Mouse (Mus musculus): ENCODE measurements at regions not wholly inside any gene's neighbourhood (a gene's known extent, or its start where the extent isn't known, plus 50 kb on each side); places are given as distances from the start of the nearest gene placed in this dataset.

DNA sequence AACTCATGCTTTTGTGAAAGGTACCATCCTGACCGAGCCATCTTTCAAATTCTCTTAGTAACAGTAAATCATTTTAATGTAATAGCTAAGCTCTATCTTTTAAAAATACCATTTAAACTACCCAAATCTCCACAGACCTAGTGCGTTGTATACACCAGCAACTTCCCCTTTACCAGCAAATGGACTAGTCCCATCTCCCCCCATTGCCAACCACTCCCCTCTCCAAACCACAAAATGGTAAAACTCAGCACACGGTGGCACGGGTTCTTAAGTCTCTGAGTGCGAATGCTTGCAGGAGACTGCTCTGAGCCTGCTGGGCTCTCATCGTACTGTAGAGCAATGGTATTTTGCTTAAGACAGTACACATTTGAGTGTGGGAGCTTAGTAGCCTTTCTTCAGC is 106.7 kb upstream of the Atp1b1 start:
- no peak overlapping the region for H3K27ac ChIP-seq (ENCODE audit: low read length)
- H3K4me1 ChIP-seq (ENCODE audit: control insufficient read depth, insufficient read depth, low read length): no peaks in the 10 kb centered on the region
- H3K9me3 ChIP-seq (replicated peaks; ENCODE audit: control insufficient read depth, low read length): no peaks in the 10 kb centered on the region
- no peak for ATAC-seq (ENCODE audit: insufficient read depth, low FRiP score)
- H3K4me2 ChIP-seq (ENCODE audit: low read depth, low read length): no peak overlapping the region
- H3K4me3 ChIP-seq (replicated peaks; ENCODE audit: low read length): no peak overlapping the region
- no peaks in the 10 kb centered on the region for H3K27me3 ChIP-seq (ENCODE audit: control insufficient read depth, insufficient read depth, low read length)
- WGBS: 89% methylated on average over 6 of the region's 6 CpGs
- H3K36me3 ChIP-seq (ENCODE audit: control insufficient read depth, insufficient read depth, low read length): no peaks in the 10 kb centered on the region
- H3K9ac ChIP-seq (ENCODE audit: low read length): no peak overlapping the region

DNA sequence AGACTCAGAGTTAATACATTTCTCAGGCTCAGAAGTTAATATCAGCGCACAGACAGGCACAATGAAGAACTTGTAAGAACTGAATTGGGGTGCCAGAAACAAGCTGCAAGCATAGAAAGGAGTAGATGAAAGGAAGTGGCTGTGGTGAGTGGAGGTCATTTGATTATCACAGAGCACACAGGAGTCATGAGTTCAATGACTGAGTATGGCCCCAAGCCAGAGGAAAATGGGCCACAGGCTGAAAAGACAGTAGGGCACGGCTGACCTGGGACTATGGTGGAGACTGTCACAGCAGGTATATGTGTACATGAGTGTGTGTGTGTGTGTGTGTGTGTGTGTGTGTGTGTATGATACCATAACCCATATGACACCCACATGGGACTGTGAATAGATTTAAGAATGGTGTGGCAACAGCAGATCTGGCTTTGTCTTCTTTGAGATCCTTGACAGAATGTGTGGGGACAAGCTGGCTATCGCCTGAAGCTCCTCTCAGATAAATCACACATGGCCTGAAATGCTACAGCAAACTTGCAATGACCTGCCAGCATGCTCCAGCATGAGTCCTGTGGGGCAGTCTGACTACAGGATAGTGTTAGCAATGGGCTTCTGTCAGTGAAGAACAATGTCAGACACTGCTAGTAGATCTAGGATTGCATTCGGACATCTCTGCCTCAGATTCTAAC is 101.5 kb upstream of the Atp1b1 start:
- Histone ChIP-seq H3K4me1 (ENCODE audit: control insufficient read depth, insufficient read depth, low read length) (no peaks in the 10 kb centered on the region), H3K36me3 (ENCODE audit: control insufficient read depth, insufficient read depth, low read length) (no peaks in the 10 kb centered on the region), H3K27me3 (ENCODE audit: control insufficient read depth, insufficient read depth, low read length) (no peaks in the 10 kb centered on the region), H3K9me3 (replicated peaks; ENCODE audit: control insufficient read depth, low read length) (no peaks in the 10 kb centered on the region), H3K4me3 (replicated peaks; ENCODE audit: low read length) (no peak overlapping the region), H3K27ac (ENCODE audit: low read length) (no peak overlapping the region), H3K4me2 (ENCODE audit: low read depth, low read length) (no peak overlapping the region), H3K9ac (ENCODE audit: low read length) (no peak overlapping the region)
- WGBS: 88% methylated on average over 4 of the region's 4 CpGs
- no peak for ATAC-seq (ENCODE audit: insufficient read depth, low FRiP score)

DNA sequence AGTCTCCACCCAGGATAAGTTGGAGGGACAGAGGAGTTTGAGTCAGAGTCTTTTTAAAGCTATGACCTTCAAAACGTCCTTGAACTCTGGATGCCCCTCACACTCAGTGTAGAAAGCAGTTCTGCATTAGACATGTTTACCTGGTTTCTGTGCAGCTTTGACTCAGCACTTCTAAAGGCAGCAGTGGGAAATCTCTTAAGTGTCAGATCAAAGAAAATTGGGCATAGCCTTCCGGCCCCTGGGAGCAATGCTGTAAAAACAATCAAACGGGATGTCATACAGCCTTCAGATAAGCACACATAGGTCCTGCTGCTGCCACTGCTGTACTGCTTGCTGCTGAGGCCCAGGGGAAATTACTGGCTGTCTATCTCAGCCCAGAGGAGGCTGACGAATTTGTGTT is 94.5 kb upstream of the Atp1b1 start:
- Histone ChIP-seq H3K9ac (ENCODE audit: low read length) (peak overlapping the region; percentile 18; the same call in 1 of the 2 replicates), H3K27me3 (ENCODE audit: control insufficient read depth, insufficient read depth, low read length) (no peaks in the 10 kb centered on the region), H3K27ac (ENCODE audit: low read length) (no peak overlapping the region), H3K4me1 (ENCODE audit: control insufficient read depth, insufficient read depth, low read length) (no peaks in the 10 kb centered on the region; the same call in 1 of the 2 replicates), H3K4me3 (replicated peaks; ENCODE audit: low read length) (no peak overlapping the region), H3K9me3 (replicated peaks; ENCODE audit: control insufficient read depth, low read length) (no peaks in the 10 kb centered on the region), H3K4me2 (ENCODE audit: low read depth, low read length) (no peak overlapping the region), H3K36me3 (ENCODE audit: control insufficient read depth, insufficient read depth, low read length) (no peaks in the 10 kb centered on the region)
- ATAC-seq (ENCODE audit: insufficient read depth, low FRiP score): peak; percentile 69; the same call in 1 of the 2 replicates
- WGBS: 23% methylated on average over 4 of the region's 4 CpGs

DNA sequence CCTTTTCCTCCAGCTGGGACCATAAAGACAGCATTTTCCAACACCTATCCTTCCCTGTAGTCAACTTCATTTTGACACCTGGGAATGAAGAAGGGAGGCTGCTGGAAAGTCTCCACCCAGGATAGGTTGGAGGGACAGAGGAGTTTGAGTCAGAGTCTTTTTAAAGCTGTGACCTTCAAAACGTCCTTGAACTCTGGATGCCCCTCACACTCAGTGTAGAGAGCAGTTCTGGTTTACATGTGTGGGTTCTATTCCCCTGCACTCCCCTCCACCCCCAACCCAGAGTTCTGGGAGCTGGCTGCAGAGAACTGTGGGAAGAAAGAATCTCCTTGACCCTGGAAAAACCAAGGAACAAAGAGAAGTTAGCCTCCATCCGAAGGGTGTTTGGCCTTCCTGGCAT is 92.9 kb upstream of the Atp1b1 start:
- Histone ChIP-seq H3K4me3 (replicated peaks; ENCODE audit: low read length) (no peak overlapping the region), H3K36me3 (ENCODE audit: control insufficient read depth, insufficient read depth, low read length) (no peaks in the 10 kb centered on the region), H3K4me2 (ENCODE audit: low read depth, low read length) (no peak overlapping the region), H3K9ac (ENCODE audit: low read length) (no peak overlapping the region), H3K4me1 (ENCODE audit: control insufficient read depth, insufficient read depth, low read length) (no peaks in the 10 kb centered on the region; the same call in 1 of the 2 replicates), H3K27me3 (ENCODE audit: control insufficient read depth, insufficient read depth, low read length) (no peaks in the 10 kb centered on the region), H3K27ac (ENCODE audit: low read length) (no peak overlapping the region), H3K9me3 (replicated peaks; ENCODE audit: control insufficient read depth, low read length) (no peaks in the 10 kb centered on the region)
- WGBS: 79% methylated on average over 2 of the region's 2 CpGs
- no peak for ATAC-seq (ENCODE audit: insufficient read depth, low FRiP score)

DNA sequence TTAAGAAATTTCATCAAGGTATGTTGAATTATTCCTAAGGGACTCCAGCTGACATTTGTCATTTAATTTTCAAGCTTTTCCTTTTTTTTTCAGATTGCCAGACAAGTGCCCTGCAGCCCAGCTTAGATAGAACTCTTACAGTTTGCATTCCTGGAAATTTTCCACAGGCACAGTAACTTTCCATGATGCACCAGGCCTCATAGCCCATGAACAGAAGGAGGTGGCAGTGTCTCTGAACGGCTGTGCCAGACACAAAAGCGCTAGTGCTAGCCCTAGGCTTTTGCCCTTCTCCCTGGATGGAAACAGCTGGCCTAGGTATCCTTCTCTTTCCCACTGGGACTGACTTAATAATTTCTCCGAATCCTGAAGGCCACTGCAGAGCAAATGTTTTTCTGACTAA is 92.4 kb upstream of the Atp1b1 start:
- H3K27me3 ChIP-seq (ENCODE audit: control insufficient read depth, insufficient read depth, low read length): no peaks in the 10 kb centered on the region
- H3K9ac ChIP-seq (ENCODE audit: low read length): no peak overlapping the region
- peaks cover 2% of the 10 kb centered on the region; the same call in 1 of the 2 replicates for H3K4me1 ChIP-seq (ENCODE audit: control insufficient read depth, insufficient read depth, low read length)
- no peak overlapping the region for H3K4me3 ChIP-seq (replicated peaks; ENCODE audit: low read length)
- H3K27ac ChIP-seq (ENCODE audit: low read length): no peak overlapping the region
- no peaks in the 10 kb centered on the region for H3K36me3 ChIP-seq (ENCODE audit: control insufficient read depth, insufficient read depth, low read length)
- H3K9me3 ChIP-seq (replicated peaks; ENCODE audit: control insufficient read depth, low read length): no peaks in the 10 kb centered on the region
- no peak overlapping the region for H3K4me2 ChIP-seq (ENCODE audit: low read depth, low read length)
- ATAC-seq (ENCODE audit: insufficient read depth, low FRiP score): no peak
- 84% methylated on average over 3 of the region's 3 CpGs for WGBS

DNA sequence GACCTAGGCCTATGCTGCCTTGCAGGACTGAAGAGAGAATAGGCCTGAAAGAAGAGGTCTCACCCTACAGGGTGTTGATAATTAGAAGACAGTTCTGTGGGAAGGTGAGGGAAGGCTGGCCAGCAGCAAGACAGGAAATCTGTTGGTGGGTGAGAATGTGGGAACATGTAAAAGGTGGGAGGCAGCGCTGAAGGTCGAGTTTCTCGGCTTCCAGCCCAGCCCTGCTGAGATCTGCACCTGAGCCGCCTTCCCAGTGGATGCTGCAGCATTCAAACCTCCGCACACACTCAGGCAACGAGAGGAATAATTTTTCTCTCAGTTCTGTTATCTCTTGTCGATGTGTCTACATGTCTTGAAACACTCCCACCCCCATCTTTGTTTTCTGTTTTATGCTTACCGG is 89.9 kb upstream of the Atp1b1 start:
- WGBS: 62% methylated on average over 8 of the region's 8 CpGs
- Histone ChIP-seq H3K36me3 (ENCODE audit: control insufficient read depth, insufficient read depth, low read length) (no peaks in the 10 kb centered on the region), H3K4me2 (ENCODE audit: low read depth, low read length) (no peak overlapping the region), H3K9me3 (replicated peaks; ENCODE audit: control insufficient read depth, low read length) (no peaks in the 10 kb centered on the region), H3K9ac (ENCODE audit: low read length) (no peak overlapping the region), H3K4me3 (replicated peaks; ENCODE audit: low read length) (no peak overlapping the region), H3K27ac (ENCODE audit: low read length) (no peak overlapping the region), H3K27me3 (ENCODE audit: control insufficient read depth, insufficient read depth, low read length) (no peaks in the 10 kb centered on the region), H3K4me1 (ENCODE audit: control insufficient read depth, insufficient read depth, low read length) (peaks cover 3% of the 10 kb centered on the region; the same call in 1 of the 2 replicates)
- no peak for ATAC-seq (ENCODE audit: insufficient read depth, low FRiP score)

DNA sequence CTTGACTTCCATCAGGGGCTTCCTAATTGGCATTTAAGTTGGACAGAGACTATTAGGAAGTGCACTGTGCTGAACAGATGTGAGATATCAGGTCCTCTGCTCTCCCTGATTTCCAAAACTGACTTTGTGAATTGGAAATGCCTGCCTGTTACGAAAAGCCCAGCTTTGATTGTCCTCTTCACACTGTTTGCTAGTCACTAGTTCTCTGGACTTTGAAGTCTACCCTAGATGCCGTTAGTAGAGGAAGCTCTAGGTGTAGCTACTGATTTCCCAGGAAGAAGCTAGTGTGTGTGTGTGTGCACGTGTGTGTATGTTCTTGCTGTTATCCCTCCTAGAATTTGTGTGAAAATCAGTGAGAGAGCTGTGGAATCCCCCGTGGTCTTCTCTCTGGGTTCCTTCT is 87.7 kb upstream of the Atp1b1 start:
- WGBS: 77% methylated on average over 4 of the region's 4 CpGs
- no peaks in the 10 kb centered on the region for H3K27me3 ChIP-seq (ENCODE audit: control insufficient read depth, insufficient read depth, low read length)
- no peak overlapping the region for H3K4me3 ChIP-seq (replicated peaks; ENCODE audit: low read length)
- ATAC-seq (ENCODE audit: insufficient read depth, low FRiP score): no peak
- H3K9me3 ChIP-seq (replicated peaks; ENCODE audit: control insufficient read depth, low read length): no peaks in the 10 kb centered on the region
- H3K4me2 ChIP-seq (ENCODE audit: low read depth, low read length): no peak overlapping the region
- 0 out of 2 replicates have a peak, but pooled peaks cover 3% of the 10 kb centered on the region for H3K4me1 ChIP-seq (ENCODE audit: control insufficient read depth, insufficient read depth, low read length)
- no peaks in the 10 kb centered on the region for H3K36me3 ChIP-seq (ENCODE audit: control insufficient read depth, insufficient read depth, low read length)
- H3K9ac ChIP-seq (ENCODE audit: low read length): no peak overlapping the region
- no peak overlapping the region for H3K27ac ChIP-seq (ENCODE audit: low read length)

DNA sequence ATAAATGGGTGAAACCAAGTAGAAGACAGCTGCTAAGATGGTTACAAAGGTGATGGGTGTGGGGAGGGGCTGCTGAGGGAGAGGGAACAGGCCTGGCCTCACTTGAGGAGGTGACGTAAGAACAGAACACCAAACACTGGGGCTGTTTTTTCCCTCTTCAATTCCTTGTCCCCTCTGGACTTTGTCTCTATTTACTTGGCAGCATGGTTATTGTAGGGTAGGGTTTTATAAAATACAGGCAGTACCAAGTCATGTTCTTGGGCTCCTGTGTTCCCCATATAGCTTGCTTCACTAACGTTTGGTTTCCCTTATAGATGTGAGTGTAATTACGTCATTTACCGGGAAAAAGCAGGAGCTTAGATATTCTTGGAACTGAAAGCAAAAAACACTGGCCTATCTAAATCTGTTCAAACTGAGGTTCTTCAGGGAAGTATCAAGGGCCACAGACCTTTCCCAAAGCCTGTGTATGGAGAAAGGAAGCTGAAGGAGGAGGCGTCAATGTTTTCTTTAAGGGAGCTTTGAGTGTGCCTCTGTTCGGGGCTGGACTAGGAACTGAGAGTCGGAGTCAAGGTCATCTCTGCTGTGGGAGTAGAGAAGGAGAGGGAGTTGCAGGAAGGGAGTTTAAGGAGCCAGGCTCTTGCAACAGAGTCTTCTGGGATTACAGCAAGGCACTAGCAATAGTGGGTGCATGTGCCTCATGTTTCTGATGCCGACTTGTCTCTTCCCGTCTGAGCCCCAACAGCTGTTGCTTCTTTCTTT is 85.1 kb upstream of the Atp1b1 start:
- H3K4me2 ChIP-seq (ENCODE audit: low read depth, low read length): no peak overlapping the region
- H3K9ac ChIP-seq (ENCODE audit: low read length): no peak overlapping the region; the same call in 1 of the 2 replicates
- no peaks in the 10 kb centered on the region for H3K9me3 ChIP-seq (replicated peaks; ENCODE audit: control insufficient read depth, low read length)
- no peak overlapping the region for H3K4me3 ChIP-seq (replicated peaks; ENCODE audit: low read length)
- 48% methylated on average over 9 of the region's 9 CpGs for WGBS
- H3K27ac ChIP-seq (ENCODE audit: low read length): peak overlapping the region; percentile 76
- peak; percentile 77; the same call in 1 of the 2 replicates for ATAC-seq (ENCODE audit: insufficient read depth, low FRiP score)
- no peaks in the 10 kb centered on the region for H3K27me3 ChIP-seq (ENCODE audit: control insufficient read depth, insufficient read depth, low read length)
- no peaks in the 10 kb centered on the region for H3K36me3 ChIP-seq (ENCODE audit: control insufficient read depth, insufficient read depth, low read length)
- H3K4me1 ChIP-seq (ENCODE audit: control insufficient read depth, insufficient read depth, low read length): peaks cover 7% of the 10 kb centered on the region; the same call in 1 of the 2 replicates

DNA sequence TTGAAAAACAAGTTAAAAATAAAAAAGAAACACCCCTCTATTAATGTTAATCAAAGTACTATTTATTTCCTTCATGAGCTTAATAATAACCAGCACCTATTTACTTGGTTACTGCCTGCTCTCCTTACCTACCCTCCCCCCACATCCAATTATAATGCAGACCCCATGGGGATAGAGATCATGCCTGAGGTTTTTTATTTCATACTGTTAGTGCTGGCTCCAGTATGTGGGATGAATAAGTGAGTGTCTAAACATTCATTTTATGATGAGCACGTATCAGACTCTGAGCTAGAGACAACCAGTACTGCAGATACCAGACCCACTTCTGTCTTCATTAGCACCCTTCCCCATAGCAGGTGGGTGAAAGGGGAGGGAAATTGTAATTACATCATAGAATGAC is 83.6 kb upstream of the Atp1b1 start:
- no peak for ATAC-seq (ENCODE audit: insufficient read depth, low FRiP score)
- 84% methylated on average over 1 of the region's 1 CpGs for WGBS

More for the DNA sequence above, 83.6 kb upstream of the Atp1b1 start:
- no peak overlapping the region for H3K4me2 ChIP-seq (ENCODE audit: low read depth, low read length)
- H3K27me3 ChIP-seq (ENCODE audit: control insufficient read depth, insufficient read depth, low read length): no peaks in the 10 kb centered on the region
- no peak overlapping the region for H3K9ac ChIP-seq (ENCODE audit: low read length)
- H3K4me3 ChIP-seq (replicated peaks; ENCODE audit: low read length): no peak overlapping the region
- no peaks in the 10 kb centered on the region for H3K9me3 ChIP-seq (replicated peaks; ENCODE audit: control insufficient read depth, low read length)
- H3K4me1 ChIP-seq (ENCODE audit: control insufficient read depth, insufficient read depth, low read length): peaks cover 7% of the 10 kb centered on the region; the same call in 1 of the 2 replicates
- H3K27ac ChIP-seq (ENCODE audit: low read length): no peak overlapping the region
- no peaks in the 10 kb centered on the region for H3K36me3 ChIP-seq (ENCODE audit: control insufficient read depth, insufficient read depth, low read length)
